Mouse (Mus musculus) heart, embryonic 14.5 days (tissue): Measurements from ENCODE around the gene Rfc5. TPM values are rescaled to one million over a fixed set of nuclear protein-coding genes. Genes with fewer than 3 reads are reported as not detected.
A peak's percentile ranks its signal among the peaks of the same experiment; 100 is the strongest.
"Not testable (repeated sequence)": the region's sequence is repeated elsewhere in the genome, so short reads cannot be mapped to it uniquely, and the experiment has no call there.

Experiments used
- ATAC-seq: fragments of 200-750 bp; cut with Nextera tagmentation; 2 replicates; pipeline ENCODE4 v1.8.0; 2017; ENCODE audit warnings: low read depth, moderate TSS enrichment; ENCODE audit not compliant: insufficient number of reproducible peaks, insufficient read depth, low FRiP score
- H3K27ac ChIP-seq, 2 experiments: fragments of 200-500 bp in 1 of 2; fragments of 300-500 bp in 1 of 2; sonication (generic) in 1 of 2; replicated peaks in 1 of 2; 2 replicates each; pipeline ENCODE4 v1.5.1; 2012 to 2014; ENCODE audit warnings: low read depth in 2 of 2, low read length in 2 of 2, control low read depth in 1 of 2, mild to moderate bottlenecking in 1 of 2, mixed read lengths in 1 of 2; ENCODE audit not compliant: control insufficient read depth in 1 of 2, insufficient read depth in 1 of 2
- H3K27me3 ChIP-seq: fragments of 300-500 bp; sonication (generic); 2 replicates; pipeline ENCODE4 v1.6.1; 2014; ENCODE audit warnings: mild to moderate bottlenecking, low read length, control low read depth; ENCODE audit not compliant: control insufficient read depth, insufficient read depth
- H3K36me3 ChIP-seq: fragments of 300-500 bp; sonication (generic); 2 replicates; pipeline ENCODE4 v1.6.1; 2014; ENCODE audit warnings: mild to moderate bottlenecking, control low read depth, low read length, mixed read lengths; ENCODE audit not compliant: control insufficient read depth, insufficient read depth
- H3K4me1 ChIP-seq, 2 experiments: fragments of 200-500 bp in 1 of 2; fragments of 300-500 bp in 1 of 2; sonication (generic) in 1 of 2; 2 replicates each; pipeline ENCODE4 v1.6.1; 2012 to 2014; ENCODE audit warnings: low read length in 2 of 2, control low read depth in 1 of 2, mixed read lengths in 1 of 2; ENCODE audit not compliant: control insufficient read depth in 2 of 2, insufficient read depth in 2 of 2
- H3K4me2 ChIP-seq: fragments of 300-500 bp; sonication (generic); 2 replicates; pipeline ENCODE4 v1.6.1; 2014; ENCODE audit warnings: mild to moderate bottlenecking, low read length
- H3K4me3 ChIP-seq, 2 experiments: fragments of 200-500 bp in 1 of 2; fragments of 300-500 bp in 1 of 2; sonication (generic) in 1 of 2; 2 replicates each; pipeline ENCODE4 v1.5.1; 2012 to 2014; ENCODE audit warnings: low read length in 2 of 2, mild to moderate bottlenecking in 2 of 2, control low read depth in 1 of 2, low read depth in 1 of 2, moderate library complexity in 1 of 2; ENCODE audit not compliant: control insufficient read depth in 1 of 2, insufficient read depth in 1 of 2
- H3K9ac ChIP-seq: fragments of 300-500 bp; sonication (generic); 2 replicates; pipeline ENCODE4 v1.6.1; 2014; ENCODE audit warnings: mild to moderate bottlenecking, low read length
- H3K9me3 ChIP-seq: fragments of 300-500 bp; sonication (generic); 2 replicates; pipeline ENCODE4 v1.6.1; 2016; ENCODE audit warnings: low read length, control low read depth; ENCODE audit not compliant: control insufficient read depth
- WGBS: fragments of 180-500 bp; shearing (Covaris S2); extraction: QIAGEN DNeasy Blood & Tissue Kit; methylation state at CpG from one replicate; pipeline ENCODE4 v1.1.7; 2014; 5-methylcytosine and 5-hydroxymethylcytosine counted together
- polyA plus RNA-seq: library from polyadenylated mRNA; unstranded; fragments of >200 nt; fragmentation: Nextera tagmentation; extraction: Ambion mirVana; gene quantifications from 2 replicates; pipeline ENCODE4 v1.2.1, GENCODE M21; 2014

Rfc5 gene
- 53.9 and 54.5 TPM in 2 replicates for polyA plus RNA-seq

DNA sequence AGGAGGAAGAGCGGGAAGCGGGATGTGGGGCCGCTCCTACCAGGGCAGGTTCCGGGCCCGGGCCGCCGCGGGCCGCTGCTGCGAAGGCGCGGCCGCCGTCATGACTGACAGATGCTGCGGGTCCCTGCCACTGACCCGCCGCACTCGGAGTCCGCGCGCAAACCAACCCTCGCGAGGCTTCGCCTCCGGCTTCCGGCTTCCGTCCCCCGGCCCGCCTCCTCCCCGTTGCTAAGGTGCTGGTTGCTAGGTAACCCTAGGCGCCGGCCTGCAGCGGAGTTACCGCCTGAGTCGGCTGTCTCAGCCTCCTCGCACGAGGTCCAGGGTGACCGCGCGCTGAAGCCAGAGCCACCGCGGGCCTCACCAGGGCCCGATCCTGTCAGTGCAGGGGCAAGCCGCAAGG, at the start of gene Rfc5:
Gene Rfc5 (minus strand): TSS at position 171 of the 400 bp plus-strand sequence.
- Histone ChIP-seq H3K9me3 (peaks cover 10% of the 10 kb centered on the region; the same call in 1 of the 2 replicates), H3K9ac (peak within 1 kb of the TSS; percentile 80), H3K4me2 (peak within 1 kb of the TSS; percentile 77), H3K27ac (peak within 1 kb of the TSS in 1 of 2 experiments; percentile 44; a peak in 3 of 4 replicates), H3K36me3 (peaks cover 23% of the 10 kb centered on the region), H3K27me3 (no peaks in the 10 kb centered on the region), H3K4me3 (peak within 1 kb of the TSS; percentile 68 to 76), H3K4me1 (peaks cover 6 to 11% of the 10 kb centered on the region in 2 experiments; a peak in 2 of 4 replicates)
- ATAC-seq: peak; percentile 94
- 1% methylated on average over 44 of the region's 44 CpGs for WGBS

DNA sequence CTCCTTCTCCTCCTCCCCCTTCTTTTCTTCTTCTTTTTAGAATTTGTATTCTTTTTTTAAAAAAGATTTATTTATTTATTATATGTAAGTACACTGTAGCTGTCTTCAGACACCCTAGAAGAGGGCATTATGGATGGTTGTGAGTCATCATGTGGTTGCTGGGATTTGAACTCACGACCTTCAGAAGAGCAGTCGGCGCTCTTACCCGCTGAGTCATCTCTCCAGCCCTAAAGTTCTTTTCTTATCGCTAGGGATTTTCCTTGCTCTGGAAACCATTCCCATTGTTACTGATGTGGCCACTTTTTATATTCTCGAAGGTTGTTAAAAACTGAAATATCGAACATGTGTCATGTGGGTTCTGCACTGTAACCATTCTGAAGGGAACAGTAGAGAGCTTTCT, 44.7 kb upstream of the Rfc5 start:
- not testable (repeated sequence) for H3K36me3 ChIP-seq, H3K27ac ChIP-seq, H3K9me3 ChIP-seq, ATAC-seq, H3K9ac ChIP-seq, H3K4me1 ChIP-seq, H3K4me2 ChIP-seq, H3K4me3 ChIP-seq, H3K27me3 ChIP-seq
- 89% methylated on average over 7 of the region's 7 CpGs for WGBS

DNA sequence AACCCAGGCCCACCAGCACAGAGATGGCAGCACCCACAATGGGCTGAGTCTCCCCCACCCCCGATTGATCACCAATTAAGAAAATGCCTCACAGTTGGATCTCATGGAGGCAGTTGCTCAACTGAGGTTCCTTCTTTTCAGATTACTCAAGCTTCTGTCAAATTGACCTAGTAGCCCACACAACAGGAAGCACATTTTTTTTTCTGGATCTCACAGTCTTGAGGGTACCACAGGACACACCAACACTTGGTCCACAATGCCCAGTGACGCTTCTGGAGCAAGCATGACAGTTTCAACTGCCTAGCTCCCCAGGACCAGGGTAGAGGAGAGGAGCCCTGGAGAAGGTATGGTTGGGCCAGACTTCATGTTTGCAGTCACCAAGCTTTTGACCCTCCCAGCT, 28.6 kb upstream of the Rfc5 start:
- Histone ChIP-seq H3K9me3 (no peaks in the 10 kb centered on the region), H3K4me1 (peaks cover 0 to 3% of the 10 kb centered on the region in 2 experiments; a peak in 1 of 4 replicates), H3K27me3 (peaks cover 42% of the 10 kb centered on the region), H3K9ac (no peak overlapping the region), H3K4me2 (no peak overlapping the region), H3K36me3 (no peaks in the 10 kb centered on the region), H3K27ac (no peak overlapping the region), H3K4me3 (no peak overlapping the region)
- 79% methylated on average over 2 of the region's 2 CpGs for WGBS
- ATAC-seq: no peak

DNA sequence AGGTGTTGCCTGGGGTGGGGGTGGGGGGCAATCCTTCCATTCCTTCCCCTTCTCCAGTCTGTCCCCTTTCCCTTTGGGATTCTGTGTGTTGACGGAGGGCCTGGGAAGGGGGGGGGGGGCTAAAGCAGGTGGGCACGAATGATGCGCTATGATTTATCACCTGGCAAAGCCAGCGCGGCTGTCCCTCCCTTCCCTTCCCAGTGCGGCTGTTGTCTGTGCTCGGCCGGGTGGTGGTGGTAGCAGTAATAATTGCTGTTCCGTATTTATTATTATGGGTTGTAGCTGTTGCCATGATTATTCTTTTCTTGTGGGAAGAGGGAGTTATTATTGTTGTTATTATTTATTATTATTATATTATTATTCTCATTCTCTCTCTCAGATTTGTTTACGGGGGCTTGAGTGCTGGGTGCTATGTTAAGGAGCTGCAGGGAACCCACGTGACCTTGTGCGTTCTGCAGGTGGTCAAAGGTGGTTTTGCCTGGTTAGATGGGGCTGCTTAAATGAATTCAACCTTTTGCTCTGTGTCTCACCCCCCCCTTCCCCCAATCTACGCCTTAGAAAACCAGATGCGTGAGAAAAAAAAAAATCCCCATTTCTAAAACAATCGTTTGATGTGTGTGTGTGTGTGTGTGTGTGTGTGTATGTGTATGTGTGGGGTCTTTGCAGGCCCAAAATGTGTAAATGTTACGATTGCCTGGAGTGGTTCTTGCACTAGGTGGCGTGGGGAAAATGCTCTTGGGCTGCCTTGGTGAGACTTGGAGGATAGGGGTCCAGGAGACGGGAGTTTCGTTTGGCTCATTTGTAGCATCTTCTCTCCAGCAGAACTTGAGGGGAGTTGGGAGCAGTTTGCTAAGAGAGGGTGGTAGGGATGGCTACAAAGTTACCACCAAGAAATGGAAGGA, 26.4 kb upstream of the Rfc5 start:
- 39% methylated on average over 18 of the region's 19 CpGs for WGBS
- no peak for ATAC-seq
- Histone ChIP-seq H3K36me3 (no peaks in the 10 kb centered on the region), H3K27me3 (peaks cover 62% of the 10 kb centered on the region), H3K4me2 (no peak overlapping the region), H3K4me1 (peaks cover 0 to 3% of the 10 kb centered on the region in 2 experiments; a peak in 1 of 4 replicates), H3K9ac (no peak overlapping the region), H3K27ac (no peak overlapping the region), H3K9me3 (no peaks in the 10 kb centered on the region), H3K4me3 (no peak overlapping the region)

DNA sequence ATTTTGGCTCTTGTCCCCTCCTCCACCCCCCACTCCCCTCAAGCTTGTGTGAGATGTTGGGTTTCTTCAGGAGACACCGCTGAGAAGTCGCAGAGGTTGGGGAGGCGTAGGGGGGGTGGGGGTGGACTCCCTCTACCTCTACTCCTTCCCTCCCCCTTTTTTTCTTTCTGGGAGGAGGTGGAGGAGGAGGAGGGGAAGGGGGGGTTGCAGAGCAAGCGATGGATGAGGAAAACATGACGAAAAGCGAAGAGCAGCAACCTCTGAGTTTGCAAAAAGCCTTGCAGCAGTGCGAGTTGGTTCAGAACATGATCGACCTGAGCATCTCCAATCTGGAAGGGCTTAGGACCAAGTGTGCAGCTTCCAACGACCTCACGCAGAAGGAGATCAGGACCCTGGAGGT, 25.8 kb upstream of the Rfc5 start:
- H3K4me2 ChIP-seq: peak overlapping the region; percentile 80
- no peak for ATAC-seq
- H3K9me3 ChIP-seq: no peaks in the 10 kb centered on the region
- H3K4me3 ChIP-seq: peak overlapping the region in 1 of 2 experiments; percentile 63; a peak in 2 of 4 replicates
- peaks cover 0 to 3% of the 10 kb centered on the region in 2 experiments; a peak in 1 of 4 replicates for H3K4me1 ChIP-seq
- no peak overlapping the region for H3K27ac ChIP-seq
- 5% methylated on average over 10 of the region's 10 CpGs for WGBS
- no peak overlapping the region for H3K9ac ChIP-seq
- peaks cover 64% of the 10 kb centered on the region for H3K27me3 ChIP-seq
- no peaks in the 10 kb centered on the region for H3K36me3 ChIP-seq

DNA sequence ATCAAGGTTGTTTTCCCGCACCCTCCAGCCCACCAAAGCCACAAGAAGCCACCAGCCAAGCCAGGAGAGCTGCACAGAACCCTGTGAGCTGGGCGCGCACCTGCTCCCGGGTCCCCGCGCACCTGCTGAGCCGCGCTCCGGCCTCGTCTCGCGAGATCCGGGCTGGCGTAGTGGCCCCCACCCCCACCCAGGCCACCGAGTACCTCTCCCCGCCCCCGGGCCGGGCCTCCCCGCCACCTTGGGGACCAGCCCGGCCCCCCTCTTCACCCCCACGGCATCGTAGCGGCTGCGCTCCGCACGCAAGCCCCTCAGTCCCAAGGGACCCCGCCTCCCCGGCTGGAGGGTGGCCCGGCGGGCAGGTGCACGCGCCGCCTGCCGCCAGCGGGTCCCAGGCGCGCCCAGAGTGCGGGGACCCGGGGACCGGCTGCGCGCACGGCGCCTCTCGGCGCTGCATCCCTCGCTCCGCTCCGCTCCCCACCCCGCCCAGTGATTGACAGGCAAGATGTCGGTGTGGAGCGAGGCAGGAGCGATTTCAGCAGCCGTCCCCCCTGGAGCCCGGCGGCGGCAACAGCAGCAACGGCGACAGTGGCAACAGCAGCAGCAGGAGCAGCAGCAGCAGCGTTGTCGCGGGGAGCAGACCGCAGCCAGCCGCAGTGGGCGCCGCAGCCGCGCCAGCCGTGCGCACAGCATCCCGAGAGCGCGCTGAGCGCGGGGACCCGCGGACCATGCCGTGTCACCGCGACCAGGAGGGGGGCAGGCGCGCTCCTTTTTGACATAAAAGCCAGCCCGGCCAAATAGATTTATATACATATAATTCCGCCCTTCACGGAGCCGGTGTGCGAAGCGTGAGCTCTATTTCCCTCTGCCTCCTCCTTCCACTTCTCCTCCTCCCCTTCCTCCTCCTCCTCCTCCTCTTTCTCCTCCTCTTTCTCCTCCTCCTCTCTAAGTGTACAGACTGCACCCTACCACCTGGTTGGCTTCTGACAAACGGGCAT, 25.0 kb upstream of the Rfc5 start, which contains the start of gene Ksr2:
Gene Ksr2 (plus strand): TSS at position 494 of the 995 bp plus-strand sequence.
- H3K27ac ChIP-seq: no peak within 1 kb of the TSS

DNA sequence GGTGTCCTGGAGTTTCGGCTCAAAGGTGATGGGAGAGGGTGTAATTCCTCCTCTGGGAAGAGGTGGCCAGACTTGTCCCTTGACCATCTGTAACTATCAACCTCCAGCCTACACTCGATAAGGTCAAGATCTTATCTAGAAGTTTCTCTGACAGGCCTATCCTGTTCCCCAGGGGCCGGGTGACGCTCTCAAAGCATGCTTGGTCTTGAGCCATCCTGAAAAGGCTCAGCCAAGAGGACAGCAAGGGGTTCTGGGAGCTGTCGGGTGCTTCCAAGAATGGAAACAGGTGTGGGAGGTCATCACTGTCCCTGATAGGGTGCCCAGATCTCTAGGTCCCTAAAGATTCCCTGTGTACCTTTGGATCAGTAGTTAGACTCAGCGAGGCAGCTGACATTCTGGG, 20.5 kb upstream of the Rfc5 start:
- 41% methylated on average over 6 of the region's 6 CpGs for WGBS

More for the DNA sequence above, 25.0 kb upstream of the Rfc5 start, which contains the start of gene Ksr2:
- Histone ChIP-seq H3K9ac (peak within 1 kb of the TSS; percentile 61), H3K4me1 (peaks cover 0 to 3% of the 10 kb centered on the region in 2 experiments; a peak in 1 of 4 replicates), H3K4me2 (peak within 1 kb of the TSS; percentile 80), H3K27me3 (peaks cover 66% of the 10 kb centered on the region), H3K9me3 (no peaks in the 10 kb centered on the region), H3K4me3 (peak within 1 kb of the TSS; percentile 51 to 63), H3K36me3 (no peaks in the 10 kb centered on the region)
- 0 out of 2 replicates have a peak, but pooled peaks have one; percentile 38 for ATAC-seq
- WGBS: under 1% methylated on average over 84 of the region's 89 CpGs

More for the DNA sequence above, 20.5 kb upstream of the Rfc5 start:
- H3K36me3 ChIP-seq: no peaks in the 10 kb centered on the region
- H3K27ac ChIP-seq: no peak overlapping the region
- no peak overlapping the region for H3K9ac ChIP-seq
- ATAC-seq: no peak
- no peaks in the 10 kb centered on the region for H3K9me3 ChIP-seq
- H3K4me3 ChIP-seq: no peak overlapping the region
- peaks cover 43% of the 10 kb centered on the region for H3K27me3 ChIP-seq
- no peak overlapping the region for H3K4me2 ChIP-seq
- H3K4me1 ChIP-seq: peaks cover 0 to 3% of the 10 kb centered on the region in 2 experiments; a peak in 1 of 4 replicates
